24 mouse cellular contexts compared by ENCODE assay signal in genomic region chr8:83568755-83569154, GRCm38 (mm10). TPM values are rescaled to one million over a fixed set of nuclear protein-coding genes. Genes with fewer than 3 reads are reported as not detected.
DNase-seq lines count a peak whose midpoint lies in the region; ATAC-seq and TF ChIP-seq lines count a peak whose summit lies in the region.
"Had no signal": no experiment of that assay in that cellular context is flagged by ENCODE, and none has a peak within 500 bp of the region (broad histone marks: within the 10 kb centered on the region; RNA-seq: fewer than 3 reads in every experiment).

No protein-coding gene starts in this region.

- 0 out of 2 replicates have a peak overlapping the region, but pooled peaks have one; percentile 11 for H3K27ac ChIP-seq in heart, postnatal 0 days (ENCODE audit: low read depth)
- no peak overlapping the region for H3K27ac ChIP-seq in liver, embryonic 15.5 days (replicated peaks)
- no peak overlapping the region for H3K27ac ChIP-seq in liver, postnatal 0 days (ENCODE audit: low read depth)
- no peak overlapping the region for H3K27ac ChIP-seq in intestine, postnatal 0 days (ENCODE audit: low read depth, low read length)
- H3K27ac ChIP-seq: embryonic facial prominence, embryonic 13.5 days; limb, embryonic 13.5 days; stomach, postnatal 0 days had no signal

- H3K9me3 ChIP-seq in heart, postnatal 0 days (replicated peaks; ENCODE audit: control insufficient read depth, low read length), result no peaks in the 10 kb centered on the region
- no peaks in the 10 kb centered on the region for H3K9me3 ChIP-seq in liver, embryonic 15.5 days (replicated peaks)
- H3K9me3 ChIP-seq in liver, postnatal 0 days (ENCODE audit: low read length), result no peaks in the 10 kb centered on the region
- no peaks in the 10 kb centered on the region for H3K9me3 ChIP-seq in intestine, postnatal 0 days (ENCODE audit: control insufficient read depth)
- H3K9me3 ChIP-seq: embryonic facial prominence, embryonic 13.5 days; heart, embryonic 12.5 days; limb, embryonic 13.5 days had no signal

- H3K36me3 ChIP-seq in heart, postnatal 0 days (replicated peaks; ENCODE audit: control insufficient read depth, insufficient read depth, low read length), result peaks cover 46% of the 10 kb centered on the region
- H3K36me3 ChIP-seq in liver, embryonic 15.5 days (replicated peaks), result peaks cover 44% of the 10 kb centered on the region
- H3K36me3 ChIP-seq in liver, postnatal 0 days (replicated peaks; ENCODE audit: insufficient read depth, low read length), result peaks cover 23% of the 10 kb centered on the region
- H3K36me3 ChIP-seq in intestine, postnatal 0 days (ENCODE audit: control insufficient read depth, insufficient read depth), result peaks cover 41% of the 10 kb centered on the region

- TF ChIP-seq EP300 in heart, postnatal 0 days (IDR thresholded peaks at IDR 0.05; ENCODE audit: low read depth), result no peak
- no peak for TF ChIP-seq EP300 in liver, postnatal 0 days (IDR thresholded peaks at IDR 0.05; ENCODE audit: low read depth)

- 74% methylated on average over 5 of the region's 5 CpGs for WGBS in heart, postnatal 0 days
- WGBS in liver, embryonic 15.5 days (ENCODE audit: insufficient replicate concordance), result 60% methylated on average over 5 of the region's 5 CpGs
- WGBS in liver, postnatal 0 days (ENCODE audit: insufficient replicate concordance), result 80% methylated on average over 5 of the region's 5 CpGs
- WGBS in intestine, postnatal 0 days, result 74% methylated on average over 5 of the region's 5 CpGs

- no peak for TF ChIP-seq CTCF in heart, postnatal 0 days (IDR thresholded peaks at IDR 0.05; ENCODE audit: low read depth)
- no peak for TF ChIP-seq CTCF in liver, postnatal 0 days (IDR thresholded peaks at IDR 0.05; ENCODE audit: low read depth)
- no peak for TF ChIP-seq CTCF in intestine, postnatal 0 days (IDR thresholded peaks at IDR 0.05; ENCODE audit: low read depth)

- no peaks in the 10 kb centered on the region for H3K27me3 ChIP-seq in heart, postnatal 0 days (ENCODE audit: control insufficient read depth, insufficient read depth, low read length)
- H3K27me3 ChIP-seq in liver, embryonic 15.5 days, result no peaks in the 10 kb centered on the region
- H3K27me3 ChIP-seq in liver, postnatal 0 days (ENCODE audit: insufficient read depth, low read length), result no peaks in the 10 kb centered on the region
- no peaks in the 10 kb centered on the region for H3K27me3 ChIP-seq in intestine, postnatal 0 days (replicated peaks; ENCODE audit: control insufficient read depth, insufficient read depth, low read length)
- H3K27me3 ChIP-seq: embryonic facial prominence, embryonic 13.5 days; heart, embryonic 12.5 days; limb, embryonic 13.5 days had no signal

- peak; percentile 3 to 6 for DNase-seq in cerebellum, postnatal 10 days
- no peak for DNase-seq in cerebellum, adult 8-10 months
- DNase-seq in heart, postnatal 0 days (ENCODE audit: low spot score), result no peak
- DNase-seq in heart, postnatal 14 days, result no peak
- DNase-seq in liver, postnatal 0 days, result no peak
- DNase-seq: B cell, adult 2 months; kidney, adult 8-10 months; lung, adult 2 months; retina, postnatal 1 day had no signal

- no peak overlapping the region for H3K9ac ChIP-seq in heart, postnatal 0 days (replicated peaks; ENCODE audit: low read depth, low read length)
- no peak overlapping the region for H3K9ac ChIP-seq in liver, embryonic 15.5 days
- no peak overlapping the region for H3K9ac ChIP-seq in liver, postnatal 0 days (replicated peaks)
- 0 out of 2 replicates have a peak overlapping the region, but pooled peaks have one; percentile 17 for H3K9ac ChIP-seq in intestine, postnatal 0 days (ENCODE audit: low read depth, low read length)
- H3K9ac ChIP-seq: heart, embryonic 12.5 days had no signal

- ATAC-seq in heart, postnatal 0 days (ENCODE audit: insufficient read depth, low read depth), result no peak
- no peak for ATAC-seq in liver, embryonic 15.5 days (ENCODE audit: insufficient read depth)
- no peak for ATAC-seq in liver, postnatal 0 days
- no peak for ATAC-seq in intestine, postnatal 0 days
- ATAC-seq: forebrain, embryonic 16.5 days; midbrain, embryonic 16.5 days had no signal

- intact Hi-C loops in heart, postnatal 14 days (cut with DNase I), result loop anchor here (5.0 kb wide), 1 partner anchor 39 kb away; the partner anchor contains the start of genes Dnajb1 and Tecr

- H3K4me3 ChIP-seq in heart, postnatal 0 days (ENCODE audit: low read depth, low read length), result no peak overlapping the region
- H3K4me3 ChIP-seq in liver, embryonic 15.5 days (replicated peaks), result peak overlapping the region; percentile 91; the same call in 1 of the 2 replicates
- H3K4me3 ChIP-seq in liver, postnatal 0 days (ENCODE audit: low read depth, low read length), result no peak overlapping the region
- no peak overlapping the region for H3K4me3 ChIP-seq in intestine, postnatal 0 days (ENCODE audit: low read depth, low read length)
- H3K4me3 ChIP-seq: heart, embryonic 12.5 days had no signal

- no peak overlapping the region for H3K4me2 ChIP-seq in heart, postnatal 0 days (ENCODE audit: low read depth, low read length)
- H3K4me2 ChIP-seq in liver, embryonic 15.5 days, result 0 out of 2 replicates have a peak overlapping the region, but pooled peaks have one; percentile 84
- no peak overlapping the region for H3K4me2 ChIP-seq in liver, postnatal 0 days (ENCODE audit: low read depth, low read length)
- H3K4me2 ChIP-seq in intestine, postnatal 0 days (replicated peaks; ENCODE audit: low read depth), result no peak overlapping the region

- peaks cover 21% of the 10 kb centered on the region for H3K4me1 ChIP-seq in heart, postnatal 0 days (ENCODE audit: control insufficient read depth, insufficient read depth)
- H3K4me1 ChIP-seq in liver, embryonic 15.5 days (replicated peaks), result peaks cover 61% of the 10 kb centered on the region
- peaks cover 21% of the 10 kb centered on the region for H3K4me1 ChIP-seq in liver, postnatal 0 days (ENCODE audit: insufficient read depth)
- H3K4me1 ChIP-seq in intestine, postnatal 0 days (replicated peaks; ENCODE audit: control insufficient read depth, insufficient read depth, low read length), result no peaks in the 10 kb centered on the region; the same call in 1 of the 2 replicates

RNA-seq across cellular contexts. Expression of gene Ndufb7, which starts 2.3 kb away (rescaled TPM):
- total RNA-seq in heart, postnatal 0 days (2014; rRNA removed; ENCODE audit: low replicate concordance), result 431 and 682 TPM in 2 replicates
- 1,145 and 1,161 TPM in 2 replicates for polyA plus RNA-seq in heart, postnatal 0 days (2015; fragmentation: Nextera tagmentation; extraction: Ambion mirVana)
- total RNA-seq in heart, postnatal 14 days (2021), result 100 to 1,000 TPM; 675 to 683 TPM
- polyA plus RNA-seq in liver, embryonic 15.5 days (2015; fragmentation: Nextera tagmentation; extraction: Ambion mirVana), result 231 and 237 TPM in 2 replicates
- polyA plus RNA-seq in liver, postnatal 0 days (2015; fragmentation: Nextera tagmentation; extraction: Ambion mirVana), result 298 and 304 TPM in 2 replicates
- polyA plus RNA-seq in intestine, postnatal 0 days (2015; fragmentation: Nextera tagmentation; extraction: Ambion mirVana), result 579 and 585 TPM in 2 replicates

RNA-seq across cellular contexts. Expression of gene Olfr370, which starts 33.2 kb away (rescaled TPM):
- not detected in 2 replicates for total RNA-seq in heart, postnatal 0 days (2014; rRNA removed; ENCODE audit: low replicate concordance)
- polyA plus RNA-seq in heart, postnatal 0 days (2015; fragmentation: Nextera tagmentation; extraction: Ambion mirVana), result not detected in 2 replicates
- not detected for total RNA-seq in heart, postnatal 14 days (2021)
- not detected in 2 replicates for polyA plus RNA-seq in liver, embryonic 15.5 days (2015; fragmentation: Nextera tagmentation; extraction: Ambion mirVana)
- polyA plus RNA-seq in liver, postnatal 0 days (2015; fragmentation: Nextera tagmentation; extraction: Ambion mirVana), result not detected in 2 replicates
- not detected in 2 replicates for polyA plus RNA-seq in intestine, postnatal 0 days (2015; fragmentation: Nextera tagmentation; extraction: Ambion mirVana)
- total RNA-seq: adrenal gland, postnatal 4 days; layer of hippocampus, postnatal 25 days; left cerebral cortex, postnatal 10 days; megakaryocyte-erythroid progenitor cell, adult 5-6 weeks had no signal
- polyA plus RNA-seq: embryonic facial prominence, embryonic 13.5 days; forebrain, embryonic 16.5 days; gonadal fat pad, adult 2 months; heart, embryonic 12.5 days; large intestine, adult 2 months; limb, embryonic 13.5 days; lung, adult 2 months; midbrain, embryonic 16.5 days; stomach, postnatal 0 days; thymus, postnatal 0 days had no signal

RNA-seq across cellular contexts. Expression of gene Tecr, which starts 39.0 kb away (rescaled TPM):
- total RNA-seq in heart, postnatal 0 days (2014; rRNA removed; ENCODE audit: low replicate concordance), result 253 and 327 TPM in 2 replicates
- 380 and 391 TPM in 2 replicates for polyA plus RNA-seq in heart, postnatal 0 days (2015; fragmentation: Nextera tagmentation; extraction: Ambion mirVana)
- total RNA-seq in heart, postnatal 14 days (2021), result 100 to 1,000 TPM; 184 to 210 TPM
- 329 and 344 TPM in 2 replicates for polyA plus RNA-seq in liver, embryonic 15.5 days (2015; fragmentation: Nextera tagmentation; extraction: Ambion mirVana)
- 252 and 258 TPM in 2 replicates for polyA plus RNA-seq in liver, postnatal 0 days (2015; fragmentation: Nextera tagmentation; extraction: Ambion mirVana)
- 317 and 320 TPM in 2 replicates for polyA plus RNA-seq in intestine, postnatal 0 days (2015; fragmentation: Nextera tagmentation; extraction: Ambion mirVana)

RNA-seq across cellular contexts. Expression of gene Dnajb1, which starts 39.2 kb away (rescaled TPM):
- 17.6 and 21.3 TPM in 2 replicates for total RNA-seq in heart, postnatal 0 days (2014; rRNA removed; ENCODE audit: low replicate concordance)
- polyA plus RNA-seq in heart, postnatal 0 days (2015; fragmentation: Nextera tagmentation; extraction: Ambion mirVana), result 23.3 and 26.7 TPM in 2 replicates
- 10 to 100 TPM; 13.9 to 18.2 TPM for total RNA-seq in heart, postnatal 14 days (2021)
- 52.7 and 56.0 TPM in 2 replicates for polyA plus RNA-seq in liver, embryonic 15.5 days (2015; fragmentation: Nextera tagmentation; extraction: Ambion mirVana)
- polyA plus RNA-seq in liver, postnatal 0 days (2015; fragmentation: Nextera tagmentation; extraction: Ambion mirVana), result 29.4 and 31.6 TPM in 2 replicates
- 26.1 and 28.8 TPM in 2 replicates for polyA plus RNA-seq in intestine, postnatal 0 days (2015; fragmentation: Nextera tagmentation; extraction: Ambion mirVana)

Comparison
In these comparisons a context has a peak if more than half of its experiments do, and no peak if none do; other contexts are left out.
1. DNase-seq: peak in cerebellum, postnatal 10 days (2 of 2); none in cerebellum, adult 8-10 months (single experiment), heart, postnatal 0 days (single experiment), heart, postnatal 14 days (0 of 2) and liver, postnatal 0 days (single experiment).